Mouse (Mus musculus): ENCODE measurements around the gene Ssxb1.
"Not testable (repeated sequence)": the region's sequence is repeated elsewhere in the genome, so short reads cannot be mapped to it uniquely, and the experiment has no call there.

Ssxb1 gene

GRCm38 (mm10) chrX:8413005-8413404 is at the start of gene Ssxb1:
TSS of gene Ssxb1 (plus strand) at chrX:8413305.
- not testable (repeated sequence) for DNase-seq (ENCODE audit: low read depth, low spot score)

- DNase-seq (ENCODE audit: low read depth, low spot score): not testable (repeated sequence)
These were observed 46.4 kb upstream of the Ssxb1 start, which contains the start of gene Ssxb9 for GRCm38 (mm10) chrX:8366678-8367077. TSS of gene Ssxb9 (plus strand) at chrX:8366978.

GRCm38 (mm10) chrX:8461626-8462025 is 48.5 kb downstream of the Ssxb1 start, which contains the start of gene Ssxb2:
TSS of gene Ssxb2 (minus strand) at chrX:8461726.
- not testable (repeated sequence) for DNase-seq (ENCODE audit: low read depth, low spot score)

Measured in ZHBTc4 (cell line).